Mouse (Mus musculus): ENCODE measurements around the gene Celsr3. TPM values are rescaled to one million over a fixed set of nuclear protein-coding genes. Genes with fewer than 3 reads are reported as not detected.

Celsr3 gene
- polyA plus RNA-seq, 3 experiments from 2014 or later = not detected

- ATAC-seq = no peak
These were observed 18.4 kb upstream of the Celsr3 start for GRCm38 (mm10) chr9:108807674-108808073.

DNA sequence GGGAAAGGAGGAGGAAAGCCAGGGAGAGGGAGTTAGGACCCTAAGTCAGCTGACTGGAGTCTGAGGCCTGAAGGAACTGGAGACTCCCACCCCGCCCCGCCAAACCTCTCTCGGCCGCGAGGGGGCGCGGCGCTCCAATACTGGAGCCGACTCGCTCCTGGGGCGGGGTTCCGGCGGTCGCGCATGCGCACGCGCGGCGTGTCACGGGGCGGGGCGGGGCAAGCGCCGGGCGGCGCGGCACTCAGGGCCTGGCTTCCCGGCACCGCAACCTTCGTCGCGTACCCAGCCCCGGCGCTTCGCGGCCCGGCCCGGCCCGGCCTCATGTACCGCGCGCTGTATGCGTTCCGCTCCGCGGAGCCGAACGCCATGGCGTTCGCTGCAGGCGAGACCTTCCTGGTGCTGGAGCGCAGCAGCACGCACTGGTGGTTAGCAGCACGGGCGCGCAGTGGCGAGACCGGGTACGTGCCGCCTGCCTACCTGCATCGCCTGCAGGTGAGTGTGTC lies 17.9 kb upstream of the Celsr3 start, which contains the start of gene Nckipsd:
Gene Nckipsd, plus strand, starts transcription at position 206 of the 503 bp plus-strand sequence.
- peak; percentile 91 for ATAC-seq

DNA sequence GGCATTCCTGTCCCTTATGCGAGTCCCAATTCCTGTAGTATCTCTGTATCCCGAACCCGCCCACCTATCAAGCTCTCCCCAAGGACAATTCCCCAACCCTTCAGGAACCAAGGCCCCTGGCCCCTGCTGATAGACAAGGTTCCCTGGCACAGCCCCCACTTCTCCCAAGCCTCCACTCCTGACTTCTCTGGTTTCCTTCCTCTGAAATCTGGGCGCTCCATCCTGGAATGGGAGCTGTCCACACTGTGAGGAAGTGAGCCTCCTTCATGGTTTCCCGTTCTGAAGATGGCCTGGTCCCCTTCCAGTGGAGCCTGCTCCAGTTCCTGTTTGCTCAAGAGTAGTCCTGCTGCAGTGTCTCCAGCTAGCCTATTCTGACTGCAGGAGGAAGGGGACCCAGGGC lies 16.9 kb upstream of the Celsr3 start:
- ATAC-seq = no peak

GRCm38 (mm10) chr9:108809723-108810122 lies 16.4 kb upstream of the Celsr3 start:
- ATAC-seq = no peak

DNA sequence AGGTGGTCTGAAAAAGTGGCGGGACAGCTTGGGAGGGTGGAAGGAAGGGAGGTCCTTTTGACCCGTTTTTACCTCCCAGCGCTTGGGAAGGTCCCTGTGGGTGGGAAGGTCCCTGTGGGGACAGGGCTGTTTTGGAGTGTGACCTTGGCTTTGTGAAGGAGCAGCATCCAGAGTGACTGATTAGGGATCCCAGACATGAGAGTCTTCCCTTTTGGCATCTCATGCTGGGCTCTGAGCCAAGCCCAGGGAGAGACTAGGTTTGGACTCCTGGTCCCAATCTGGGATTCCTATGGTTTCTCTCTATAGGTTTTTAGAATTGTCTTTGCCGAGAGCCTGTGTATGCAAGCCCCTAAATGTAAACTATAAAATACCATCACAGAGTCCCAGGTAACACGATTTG lies 15.6 kb upstream of the Celsr3 start:
- no peak for ATAC-seq

- ATAC-seq = no peak
These were observed 10.6 kb upstream of the Celsr3 start for GRCm38 (mm10) chr9:108815557-108815956.

GRCm38 (mm10) chr9:108819495-108819894 lies 6.6 kb upstream of the Celsr3 start:
- no peak for ATAC-seq

- ATAC-seq = no peak
These were observed 6.0 kb upstream of the Celsr3 start for GRCm38 (mm10) chr9:108820077-108820476.

DNA sequence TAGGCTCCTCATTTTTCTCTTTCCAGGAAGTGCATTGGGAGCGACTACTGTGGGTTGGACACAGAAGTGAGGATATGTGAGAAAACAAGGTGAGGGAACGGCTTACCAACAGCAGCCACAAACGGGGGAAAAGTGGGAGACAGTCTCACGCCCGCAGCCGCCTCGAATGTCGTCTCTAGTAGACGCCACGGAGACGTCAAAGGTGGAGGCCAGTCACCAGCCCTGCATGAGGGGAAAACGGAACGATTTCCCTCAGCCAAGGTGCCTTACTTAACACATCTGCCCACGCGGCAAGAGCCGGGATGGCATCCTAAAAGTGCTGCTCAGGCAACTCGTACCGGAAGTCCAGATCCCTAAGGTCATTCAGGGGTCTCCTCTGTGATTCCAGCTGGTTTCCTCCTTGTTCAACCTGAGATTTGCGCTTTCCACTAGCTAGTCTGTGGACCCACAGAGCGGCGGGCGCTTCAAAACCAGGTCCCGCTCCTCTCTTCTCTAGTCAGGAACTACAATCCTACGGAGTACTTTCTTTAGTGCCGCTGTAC lies 1.9 kb upstream of the Celsr3 start:
- no peak for ATAC-seq

GRCm38 (mm10) chr9:108824755-108825413 lies 1.2 kb upstream of the Celsr3 start:
- ATAC-seq = no peak

- peak; percentile 48 for ATAC-seq
These were observed 700 bp downstream of the Celsr3 start for GRCm38 (mm10) chr9:108826700-108827340.

DNA sequence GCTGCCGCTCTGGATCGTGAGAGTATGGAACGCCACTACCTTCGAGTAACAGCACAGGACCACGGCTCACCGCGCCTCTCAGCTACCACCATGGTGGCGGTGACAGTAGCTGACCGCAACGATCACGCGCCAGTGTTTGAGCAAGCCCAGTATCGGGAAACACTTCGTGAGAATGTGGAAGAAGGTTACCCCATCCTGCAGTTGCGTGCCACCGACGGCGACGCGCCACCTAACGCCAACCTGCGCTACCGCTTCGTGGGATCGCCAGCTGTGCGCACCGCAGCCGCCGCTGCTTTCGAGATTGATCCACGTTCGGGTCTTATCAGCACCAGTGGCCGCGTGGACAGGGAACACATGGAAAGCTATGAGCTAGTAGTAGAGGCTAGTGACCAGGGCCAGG lies 1.3 kb downstream of the Celsr3 start:
- no peak for ATAC-seq

DNA sequence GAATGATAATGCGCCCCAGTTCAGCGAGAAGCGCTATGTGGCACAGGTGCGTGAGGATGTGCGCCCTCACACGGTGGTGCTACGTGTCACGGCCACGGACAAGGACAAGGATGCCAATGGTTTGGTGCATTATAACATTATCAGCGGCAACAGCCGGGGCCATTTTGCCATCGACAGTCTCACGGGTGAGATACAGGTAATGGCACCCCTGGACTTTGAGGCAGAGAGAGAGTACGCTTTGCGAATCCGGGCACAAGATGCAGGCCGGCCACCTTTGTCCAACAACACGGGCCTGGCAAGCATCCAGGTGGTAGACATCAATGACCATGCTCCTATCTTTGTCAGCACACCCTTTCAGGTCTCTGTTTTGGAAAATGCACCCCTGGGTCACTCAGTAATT lies 1.8 kb downstream of the Celsr3 start:
- ATAC-seq = no peak

- ATAC-seq = no peak
These were observed 5.5 kb downstream of the Celsr3 start for GRCm38 (mm10) chr9:108831637-108832036.

GRCm38 (mm10) chr9:108832390-108833108 lies 6.4 kb downstream of the Celsr3 start:
- peak; percentile 95 for ATAC-seq

DNA sequence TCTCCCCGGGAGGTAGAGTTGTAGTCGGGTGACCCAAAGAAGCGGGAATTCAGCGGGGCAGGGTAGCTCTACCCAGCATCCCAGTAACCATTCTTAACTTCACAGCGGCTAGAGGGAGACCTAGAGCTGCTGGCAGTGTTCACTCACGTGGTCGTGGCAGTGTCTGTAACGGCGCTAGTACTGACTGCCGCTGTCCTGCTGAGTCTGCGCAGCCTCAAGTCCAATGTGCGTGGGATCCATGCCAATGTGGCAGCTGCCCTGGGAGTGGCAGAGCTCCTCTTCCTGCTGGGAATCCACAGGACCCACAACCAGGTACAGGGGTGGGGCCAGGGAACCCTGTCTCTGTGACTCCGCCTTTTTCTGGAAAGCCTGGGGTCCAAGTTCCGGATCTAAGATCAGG lies 16.9 kb downstream of the Celsr3 start:
- ATAC-seq = no peak

- ATAC-seq = no peak
These were observed 19.3 kb downstream of the Celsr3 start for GRCm38 (mm10) chr9:108845390-108845789.

DNA sequence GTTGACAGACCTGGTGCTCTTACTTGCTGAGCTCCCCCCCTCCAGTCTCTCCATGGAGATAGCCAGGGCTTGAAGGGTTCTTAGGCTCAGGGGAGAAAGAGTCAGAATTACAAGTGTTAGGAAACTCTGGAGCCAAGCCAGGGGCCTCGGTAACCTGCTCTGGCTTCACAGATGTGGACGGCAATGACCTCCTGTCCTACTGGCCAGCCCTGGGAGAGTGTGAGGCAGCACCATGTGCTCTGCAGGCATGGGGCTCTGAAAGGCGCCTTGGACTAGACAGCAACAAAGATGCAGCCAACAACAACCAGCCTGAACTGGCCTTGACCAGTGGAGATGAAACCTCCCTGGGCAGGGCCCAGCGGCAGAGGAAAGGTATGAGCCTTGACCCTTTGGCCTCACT lies 21.3 kb downstream of the Celsr3 start:
- ATAC-seq = no peak

DNA sequence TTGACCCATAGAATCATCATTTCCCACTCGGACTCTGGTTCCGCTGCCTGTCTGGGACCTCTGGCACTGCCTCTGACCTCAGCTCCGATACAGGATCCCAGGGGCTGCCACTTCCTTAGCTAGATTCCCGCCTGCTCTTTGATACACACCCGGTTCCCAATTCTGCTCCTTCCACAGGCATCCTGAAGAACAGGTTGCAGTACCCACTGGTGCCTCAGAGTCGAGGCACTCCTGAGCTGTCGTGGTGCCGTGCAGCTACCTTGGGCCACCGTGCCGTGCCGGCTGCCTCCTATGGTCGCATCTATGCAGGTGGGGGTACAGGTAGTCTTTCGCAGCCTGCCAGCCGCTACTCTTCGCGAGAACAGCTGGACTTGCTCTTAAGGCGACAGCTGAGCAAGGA lies 22.3 kb downstream of the Celsr3 start:
- no peak for ATAC-seq

- no peak for ATAC-seq
These were observed 26.9 kb downstream of the Celsr3 start, which contains the start of gene Slc26a6 for GRCm38 (mm10) chr9:108852976-108853375. Slc26a6 (plus strand) TSS chr9:108853283.

GRCm38 (mm10) chr9:108853635-108854240 lies 27.6 kb downstream of the Celsr3 start:
- peak; percentile 91 for ATAC-seq

- peak; percentile 78 for ATAC-seq
These were observed 28.1 kb downstream of the Celsr3 start for GRCm38 (mm10) chr9:108854241-108854696.

- ATAC-seq = no peak
These were observed 29.2 kb downstream of the Celsr3 start for GRCm38 (mm10) chr9:108855335-108855734.
